Mouse (Mus musculus) kidney, embryonic 14.5 days (tissue): ENCODE results near the gene Hspa4. TPM values are rescaled to one million over a fixed set of nuclear protein-coding genes. Genes with fewer than 3 reads are reported as not detected.

ENCODE experiments used
- polyA plus RNA-seq: library from polyadenylated mRNA; unstranded; fragments of >200 nt; fragmentation: Nextera tagmentation; extraction: Ambion mirVana; gene quantifications from 2 replicates; pipeline ENCODE4 v1.2.1, GENCODE M21; 2014

Gene Hspa4
- polyA plus RNA-seq, 1 experiment from 2014 or later = 110 TPM

Other genes with a start within 250 kb of the Hspa4 start
- gene Zcchc10, start 24.2 kb upstream of the Hspa4 start, polyA plus RNA-seq = 32.4 and 40.9 TPM in 2 replicates
- 46.1 and 80.4 TPM in 2 replicates for gene Aff4, start 50.4 kb upstream of the Hspa4 start, polyA plus RNA-seq
- not detected in 2 replicates for gene Leap2, start 122.7 kb upstream of the Hspa4 start, polyA plus RNA-seq
- 574 and 755 TPM in 2 replicates for gene Uqcrq, start 130.4 kb upstream of the Hspa4 start, polyA plus RNA-seq
- 0.70 and 1.2 TPM in 2 replicates for gene Gdf9, start 130.6 kb upstream of the Hspa4 start, polyA plus RNA-seq
- gene Gm10447, start 156.7 kb upstream of the Hspa4 start, polyA plus RNA-seq = 0.16 TPM in 1 of 2 replicates, not detected in the other
- 1.2 and 1.9 TPM in 2 replicates for gene Shroom1, start 156.7 kb upstream of the Hspa4 start, polyA plus RNA-seq
- not detected in 2 replicates for gene Gm9837, start 170.0 kb upstream of the Hspa4 start, polyA plus RNA-seq
- gene Gm9945, start 179.7 kb upstream of the Hspa4 start, polyA plus RNA-seq = not detected in 2 replicates
- 0.09 and 0.14 TPM in 2 replicates for gene Sowaha, start 179.8 kb upstream of the Hspa4 start, polyA plus RNA-seq
- 13.7 and 21.3 TPM in 2 replicates for gene Sept8, start 218.8 kb upstream of the Hspa4 start, polyA plus RNA-seq